Mouse (Mus musculus): ENCODE results near the gene Mtus2.

Gene Mtus2

GRCm38 (mm10) chr5:147956821-147957564 lies at the start of gene Mtus2:
TSS of gene Mtus2 (plus strand) at chr5:147957320.
- in situ Hi-C loops (cut with MboI, MseI): loop anchor here in 1 of 2 experiments (10.0 kb wide), 1 partner anchor 278 kb away; no protein-coding TSS in a partner anchor

GRCm38 (mm10) chr5:147907851-147908250 lies 49.3 kb upstream of the Mtus2 start:
- in situ Hi-C loops (cut with MboI, MseI): no loop called here

- in situ Hi-C loops (cut with MboI, MseI): no loop called here
Measured at GRCm38 (mm10) chr5:147910807-147911509, 46.2 kb upstream of the Mtus2 start.

GRCm38 (mm10) chr5:147911744-147912143 lies 45.4 kb upstream of the Mtus2 start:
- in situ Hi-C loops (cut with MboI, MseI): no loop called here

GRCm38 (mm10) chr5:147913241-147913842 lies 43.8 kb upstream of the Mtus2 start:
- in situ Hi-C loops (cut with MboI, MseI): no loop called here

- in situ Hi-C loops (cut with MboI, MseI): no loop called here
Measured at GRCm38 (mm10) chr5:147915038-147915566, 42.0 kb upstream of the Mtus2 start.

- in situ Hi-C loops (cut with MboI, MseI): no loop called here
Measured at GRCm38 (mm10) chr5:147916171-147916570, 40.9 kb upstream of the Mtus2 start.

GRCm38 (mm10) chr5:147918044-147918846 lies 38.9 kb upstream of the Mtus2 start:
- in situ Hi-C loops (cut with MboI, MseI): no loop called here

GRCm38 (mm10) chr5:147924621-147925020 lies 32.5 kb upstream of the Mtus2 start:
- in situ Hi-C loops (cut with MboI, MseI): no loop called here

GRCm38 (mm10) chr5:147925935-147926604 lies 31.1 kb upstream of the Mtus2 start:
- in situ Hi-C loops (cut with MboI, MseI): no loop called here

GRCm38 (mm10) chr5:147928668-147929497 lies 28.2 kb upstream of the Mtus2 start:
- in situ Hi-C loops (cut with MboI, MseI): no loop called here

GRCm38 (mm10) chr5:147935096-147935495 lies 22.0 kb upstream of the Mtus2 start:
- in situ Hi-C loops (cut with MboI, MseI): no loop called here

- in situ Hi-C loops (cut with MboI, MseI): no loop called here
Measured at GRCm38 (mm10) chr5:147939226-147939625, 17.9 kb upstream of the Mtus2 start.

GRCm38 (mm10) chr5:147945000-147945666 lies 12.0 kb upstream of the Mtus2 start:
- in situ Hi-C loops (cut with MboI, MseI): no loop called here

GRCm38 (mm10) chr5:147949881-147950280 lies 7.2 kb upstream of the Mtus2 start:
- in situ Hi-C loops (cut with MboI, MseI): loop anchor here in 1 of 2 experiments (10.0 kb wide), 1 partner anchor 285 kb away; no protein-coding TSS in a partner anchor

GRCm38 (mm10) chr5:147951751-147952150 lies 5.4 kb upstream of the Mtus2 start:
- in situ Hi-C loops (cut with MboI, MseI): loop anchor here in 1 of 2 experiments (10.0 kb wide), 1 partner anchor 283 kb away; no protein-coding TSS in a partner anchor

GRCm38 (mm10) chr5:147953181-147953580 lies 3.9 kb upstream of the Mtus2 start:
- in situ Hi-C loops (cut with MboI, MseI): loop anchor here in 1 of 2 experiments (10.0 kb wide), 1 partner anchor 282 kb away; no protein-coding TSS in a partner anchor

GRCm38 (mm10) chr5:147955671-147956070 lies 1.4 kb upstream of the Mtus2 start:
- in situ Hi-C loops (cut with MboI, MseI): loop anchor here in 1 of 2 experiments (10.0 kb wide), 1 partner anchor 279 kb away; no protein-coding TSS in a partner anchor

GRCm38 (mm10) chr5:147956421-147956820 lies 699 bp upstream of the Mtus2 start:
- in situ Hi-C loops (cut with MboI, MseI): loop anchor here in 1 of 2 experiments (10.0 kb wide), 1 partner anchor 278 kb away; no protein-coding TSS in a partner anchor
